Mouse (Mus musculus): ENCODE measurements around the gene Cyb5r4.
"Not testable (repeated sequence)": the region's sequence is repeated elsewhere in the genome, so short reads cannot be mapped to it uniquely, and the experiment has no call there.

Gene Cyb5r4

DNA sequence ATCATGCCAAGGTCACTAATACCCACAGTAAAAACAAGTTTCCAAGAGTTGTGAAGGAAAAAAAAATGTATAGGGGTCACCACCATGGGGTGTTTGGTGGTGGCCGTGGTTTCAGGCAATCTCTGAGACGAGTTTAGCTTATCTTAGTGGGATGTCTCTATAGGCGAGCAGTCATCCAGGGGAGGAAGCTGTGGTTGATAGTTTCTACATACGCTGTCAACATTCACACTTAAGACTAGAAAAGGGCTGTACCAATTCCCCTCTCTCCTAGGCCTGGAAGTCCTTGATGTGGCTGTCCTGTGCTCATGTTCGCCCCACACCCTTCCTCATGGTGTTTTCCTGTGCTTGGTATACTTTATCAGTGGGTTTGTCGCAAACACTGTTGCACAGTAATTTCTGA is 4.0 kb downstream of the Cyb5r4 start:
- DNase-seq (ENCODE audit: low spot score), result no peak

DNA sequence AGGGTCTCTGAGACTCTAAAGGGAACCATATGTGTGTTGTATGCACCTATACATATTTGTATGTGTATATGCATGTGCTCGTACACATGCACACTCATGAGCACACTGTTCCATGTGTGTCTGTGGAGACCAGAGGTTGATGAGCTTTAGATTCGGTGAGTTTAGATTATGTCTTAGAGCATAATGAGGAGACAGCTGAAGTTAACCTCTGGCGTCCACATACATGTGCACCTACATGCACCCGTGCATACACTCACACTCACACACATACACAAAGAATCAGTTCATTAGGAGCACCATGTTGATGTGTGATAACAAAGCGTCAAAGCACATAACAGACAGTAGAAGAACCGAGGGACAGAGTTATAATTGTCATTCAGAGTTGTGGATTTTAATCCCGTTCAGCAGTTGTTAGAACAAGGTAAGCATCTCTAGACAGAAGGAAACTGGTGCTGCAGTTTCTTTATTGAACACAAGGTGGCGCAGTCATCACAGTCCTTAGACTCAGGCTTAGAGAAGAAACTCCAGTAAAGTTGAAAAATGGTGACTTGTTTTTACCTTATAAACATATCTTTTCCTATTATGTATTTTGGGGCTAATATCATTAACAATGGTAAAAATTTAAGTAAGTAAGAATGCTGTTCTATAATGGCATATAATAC is 5.7 kb downstream of the Cyb5r4 start:
- peak; percentile 74 for DNase-seq (ENCODE audit: low spot score)

DNA sequence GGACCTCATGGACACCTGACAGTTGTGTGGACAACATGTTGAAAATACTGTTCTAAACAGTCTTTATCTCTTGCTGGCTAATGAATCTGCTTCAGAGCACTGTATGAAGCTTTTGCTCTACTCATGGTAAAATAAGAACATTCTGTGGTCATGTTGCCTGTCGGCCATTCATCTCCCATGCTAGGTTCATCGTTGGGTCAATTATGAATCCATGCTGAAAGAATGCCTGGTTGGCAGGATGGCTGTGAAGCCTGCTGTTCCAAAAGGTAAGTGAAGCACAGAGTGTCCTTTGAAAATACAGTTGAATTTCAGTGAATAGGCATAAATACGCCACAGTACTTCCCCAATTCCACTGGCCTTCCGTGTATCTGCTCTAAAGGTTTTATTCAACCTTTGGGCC is 10.4 kb downstream of the Cyb5r4 start:
- DNase-seq (ENCODE audit: low spot score), result no peak

DNA sequence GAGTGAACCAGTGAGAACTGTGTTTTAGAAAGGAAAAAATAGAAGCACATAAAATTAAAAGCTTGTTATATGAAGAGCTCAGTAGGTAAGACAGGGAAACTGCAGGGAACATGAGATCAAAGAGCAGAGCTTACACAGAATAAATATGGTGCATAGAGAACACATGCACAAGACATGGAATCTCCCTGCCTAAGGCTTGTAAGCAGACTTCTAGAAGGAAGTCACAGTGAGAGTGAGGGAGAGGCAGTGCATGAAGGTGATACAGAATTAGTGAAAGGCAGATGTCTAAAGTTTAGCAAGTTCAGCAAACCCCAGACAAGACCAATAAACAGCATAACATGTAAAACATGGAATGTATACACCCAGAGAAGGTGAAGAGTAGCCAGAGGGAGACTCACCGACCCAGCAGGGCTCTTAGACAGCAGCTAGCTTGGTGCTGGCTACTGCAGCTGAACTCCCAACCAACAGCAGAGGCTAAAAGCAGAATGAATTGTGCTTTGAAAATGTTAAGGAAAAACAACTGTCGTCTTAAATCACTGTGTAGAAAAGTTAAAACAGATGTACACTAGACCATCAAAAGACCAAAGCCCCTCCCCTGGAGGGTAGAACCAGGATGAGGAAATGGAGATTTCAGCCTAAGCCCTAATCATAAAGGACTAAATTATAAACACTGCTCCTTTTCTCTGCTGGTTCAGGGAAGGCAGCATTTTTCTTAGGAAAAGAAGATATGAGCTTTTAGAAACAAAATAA is 13.2 kb downstream of the Cyb5r4 start:
- DNase-seq (ENCODE audit: low spot score), result peak; percentile 19

DNA sequence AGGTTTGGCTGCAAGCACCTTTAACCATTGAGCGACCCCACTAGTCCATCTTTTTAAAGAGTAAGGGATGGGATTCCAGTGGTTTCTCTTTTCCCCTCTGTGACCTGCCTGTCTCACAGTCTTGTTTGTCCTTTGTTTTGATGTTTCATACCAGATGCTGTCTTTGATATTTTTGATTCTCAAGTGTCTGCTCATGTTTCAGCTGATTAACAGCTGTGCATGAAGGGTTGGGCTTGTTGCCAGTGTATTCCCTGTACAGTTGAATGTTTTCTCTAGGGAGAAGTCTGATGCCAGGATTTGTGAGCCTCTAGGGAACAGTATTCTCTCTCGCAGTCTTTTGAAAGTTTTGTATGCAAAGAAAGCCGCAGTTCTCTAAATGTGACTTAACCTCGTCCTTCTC is 27.6 kb downstream of the Cyb5r4 start:
- DNase-seq (ENCODE audit: low spot score), result no peak

DNA sequence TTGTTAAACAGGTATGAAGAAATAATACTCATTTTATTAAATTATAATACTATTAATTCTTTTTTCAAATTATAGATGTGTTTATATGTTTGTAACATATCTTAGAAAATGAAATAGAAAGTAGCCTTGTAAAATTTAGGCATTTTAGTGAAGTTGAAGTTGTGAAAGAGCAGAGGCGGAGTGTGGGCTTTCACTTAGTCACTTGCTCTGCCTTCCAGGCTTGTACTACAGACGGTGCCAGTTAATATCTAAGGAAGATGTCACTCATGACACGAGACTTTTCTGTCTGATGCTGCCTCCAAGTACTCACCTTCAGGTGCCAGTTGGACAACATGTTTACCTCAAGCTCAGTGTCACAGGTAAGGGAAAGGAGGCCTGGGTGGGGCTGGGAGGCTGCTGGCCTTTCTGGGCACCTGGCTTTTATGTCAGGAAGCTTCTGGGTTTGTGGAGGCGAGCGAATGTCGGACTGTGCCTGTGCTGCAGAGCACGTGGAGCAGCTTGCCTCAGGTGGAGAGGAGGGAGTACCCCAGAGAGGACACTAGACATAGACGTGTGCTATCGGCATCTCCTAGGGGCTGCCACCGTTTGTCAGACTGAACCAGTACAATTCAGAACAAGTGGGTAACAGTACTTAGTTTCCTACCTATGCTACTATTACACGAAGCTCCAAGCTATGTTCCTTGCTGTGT is 33.9 kb downstream of the Cyb5r4 start:
- no peak for DNase-seq (ENCODE audit: low spot score)

DNA sequence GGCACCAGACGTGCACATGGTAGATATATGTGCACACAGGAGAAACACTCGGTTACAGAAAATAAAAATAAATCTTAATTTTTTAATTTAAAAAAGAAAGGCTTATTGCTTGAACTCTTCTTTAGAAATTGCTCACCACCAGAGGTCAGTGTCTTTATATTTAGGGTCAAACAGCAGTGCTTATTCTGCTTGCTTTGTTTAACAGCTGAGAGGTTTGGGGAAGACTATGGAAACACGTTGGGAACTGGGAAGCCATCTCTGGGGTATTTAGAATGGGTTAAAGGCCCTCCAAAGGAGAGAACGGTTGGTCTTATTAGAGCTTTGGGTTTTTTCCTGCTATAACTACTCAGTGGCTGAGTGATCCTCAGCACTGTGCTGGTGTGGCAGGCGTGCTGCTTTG is 40.5 kb downstream of the Cyb5r4 start:
- DNase-seq (ENCODE audit: low spot score), result no peak

DNA sequence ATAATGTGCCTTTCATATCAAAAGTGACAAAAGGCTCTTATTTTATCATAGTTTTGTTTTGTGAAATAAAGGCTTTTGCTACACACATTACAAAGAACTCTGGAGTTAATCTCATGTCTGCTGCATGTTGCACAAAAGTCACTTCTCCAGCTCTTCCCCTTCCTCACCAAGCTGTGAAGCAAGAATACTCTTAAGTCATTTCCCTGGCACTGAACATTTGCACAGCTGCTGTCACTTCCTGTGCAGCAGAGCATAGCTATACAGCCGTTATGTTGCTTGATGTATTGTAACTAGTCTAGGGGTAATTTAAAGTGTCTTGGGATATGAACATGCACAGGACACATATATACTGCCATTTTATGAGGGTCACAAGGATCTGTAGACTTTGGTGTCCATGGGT is 46.3 kb downstream of the Cyb5r4 start:
- DNase-seq (ENCODE audit: low spot score), result no peak

DNA sequence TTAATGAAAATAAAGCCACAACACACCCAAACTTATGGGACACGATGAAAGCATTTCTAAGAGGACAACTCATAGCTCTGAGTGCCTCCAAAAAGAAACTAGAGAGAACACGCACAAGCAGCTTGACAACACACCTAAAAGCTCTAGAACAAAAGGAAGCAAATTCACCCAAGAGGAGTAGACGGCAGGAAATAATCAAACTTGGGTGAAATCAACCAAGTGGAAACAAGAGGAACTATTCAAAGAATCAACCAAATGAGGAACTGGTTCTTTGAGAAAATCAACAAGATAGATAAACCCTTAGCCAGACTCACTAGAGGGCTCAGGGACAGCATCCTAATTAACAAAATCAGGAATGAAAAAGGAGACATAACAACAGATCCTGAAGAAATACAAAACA is 49.8 kb downstream of the Cyb5r4 start:
- DNase-seq (ENCODE audit: low spot score), result not testable (repeated sequence)

DNA sequence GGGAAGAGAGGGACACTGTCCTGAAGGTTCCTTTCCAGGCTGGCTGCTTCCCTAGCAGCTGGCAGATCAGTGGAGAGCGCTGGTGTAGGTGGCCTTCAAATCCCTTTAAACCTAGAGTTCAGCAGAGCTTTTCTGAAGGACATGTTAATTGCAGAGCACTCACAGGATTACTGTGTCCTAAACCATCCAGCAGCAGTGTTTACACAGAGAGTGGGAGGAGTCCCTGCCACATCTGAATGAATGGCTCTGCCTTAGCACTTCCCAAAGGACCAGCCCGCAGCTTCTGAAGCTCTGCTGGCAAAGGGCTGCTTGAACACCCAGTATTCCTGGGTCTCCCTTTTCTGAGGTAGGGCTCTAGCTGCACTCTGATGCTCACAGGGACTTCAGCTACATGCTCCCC is 56.1 kb downstream of the Cyb5r4 start:
- DNase-seq (ENCODE audit: low spot score), result peak; percentile 58

DNA sequence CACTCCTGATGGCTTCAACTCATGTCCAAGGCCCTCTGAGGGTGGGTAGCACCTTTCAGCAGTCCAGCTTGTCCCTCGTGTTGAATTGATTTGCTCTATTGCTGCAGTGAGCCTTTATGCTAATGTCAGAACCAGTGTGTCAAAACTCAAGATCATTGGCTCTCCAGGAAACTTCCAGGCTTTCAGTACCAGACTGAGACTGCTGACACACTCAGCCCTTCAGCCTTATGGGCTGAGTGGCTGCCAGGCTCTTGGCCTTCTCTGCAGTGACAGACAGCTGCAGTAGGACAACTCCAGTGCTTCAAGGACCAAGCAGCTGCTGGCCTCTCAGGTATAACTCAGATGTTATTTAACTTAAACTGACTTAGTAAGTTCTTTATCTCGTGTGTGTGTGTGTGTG is 57.7 kb downstream of the Cyb5r4 start:
- DNase-seq (ENCODE audit: low spot score), result no peak

DNA sequence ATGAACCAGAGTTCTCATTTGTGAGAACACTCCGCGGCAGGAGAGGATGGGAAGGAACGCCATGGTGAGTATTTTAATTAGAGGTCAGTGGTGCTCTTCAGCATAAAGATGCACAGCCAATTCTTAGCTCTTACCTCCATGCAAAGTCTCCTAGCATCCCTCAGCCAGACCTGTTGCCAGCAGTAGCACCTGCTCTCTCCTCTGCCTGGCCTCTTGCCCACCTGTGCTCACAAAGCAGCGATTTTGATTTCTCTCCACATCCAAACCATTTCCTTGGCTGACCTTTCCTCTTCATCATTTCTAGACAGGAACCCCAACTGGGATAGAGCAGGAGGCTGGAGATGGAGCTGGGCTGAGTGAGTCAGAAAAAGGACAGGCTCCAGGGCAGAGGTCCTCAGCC is 65.2 kb downstream of the Cyb5r4 start:
- no peak for DNase-seq (ENCODE audit: low spot score)

DNA sequence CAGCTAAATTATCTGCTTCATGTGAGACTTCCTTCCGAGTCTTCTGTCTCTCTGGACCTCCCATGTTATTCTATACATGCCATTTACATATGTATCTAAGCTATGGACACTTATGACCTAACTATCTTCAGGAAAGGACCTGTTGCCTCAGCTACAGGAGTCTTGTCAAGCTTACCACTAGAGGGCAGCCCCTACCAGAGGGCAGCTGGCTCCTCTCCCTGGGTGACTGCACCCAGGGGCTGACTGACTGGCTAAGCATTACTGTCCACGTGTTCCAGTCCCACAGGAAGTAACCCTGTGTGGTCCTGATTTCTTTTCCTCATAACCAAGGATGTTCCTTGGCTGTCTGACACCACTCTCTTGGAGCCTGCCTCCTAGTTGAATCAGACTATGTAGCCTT is 76.2 kb downstream of the Cyb5r4 start:
- DNase-seq (ENCODE audit: low spot score), result peak; percentile 23

DNA sequence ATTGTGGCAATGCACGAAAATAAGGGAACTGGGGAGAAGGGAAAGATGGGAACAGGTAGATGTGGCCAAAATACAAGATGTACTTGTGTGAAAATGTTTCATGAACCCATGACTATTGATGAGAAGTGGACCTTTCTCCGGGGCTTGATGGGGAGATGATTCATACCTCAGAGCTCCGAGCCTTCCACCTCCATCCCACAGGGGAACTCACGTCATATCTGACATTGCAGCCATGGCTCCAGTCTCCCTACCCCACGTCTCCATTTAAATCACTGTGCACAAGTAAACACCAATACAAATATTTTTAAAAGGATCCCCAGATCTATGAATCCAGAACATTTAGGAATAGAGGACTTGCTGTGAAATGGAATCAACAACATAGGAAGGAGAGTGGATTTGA is 93.2 kb downstream of the Cyb5r4 start:
- no peak for DNase-seq (ENCODE audit: low spot score)

DNA sequence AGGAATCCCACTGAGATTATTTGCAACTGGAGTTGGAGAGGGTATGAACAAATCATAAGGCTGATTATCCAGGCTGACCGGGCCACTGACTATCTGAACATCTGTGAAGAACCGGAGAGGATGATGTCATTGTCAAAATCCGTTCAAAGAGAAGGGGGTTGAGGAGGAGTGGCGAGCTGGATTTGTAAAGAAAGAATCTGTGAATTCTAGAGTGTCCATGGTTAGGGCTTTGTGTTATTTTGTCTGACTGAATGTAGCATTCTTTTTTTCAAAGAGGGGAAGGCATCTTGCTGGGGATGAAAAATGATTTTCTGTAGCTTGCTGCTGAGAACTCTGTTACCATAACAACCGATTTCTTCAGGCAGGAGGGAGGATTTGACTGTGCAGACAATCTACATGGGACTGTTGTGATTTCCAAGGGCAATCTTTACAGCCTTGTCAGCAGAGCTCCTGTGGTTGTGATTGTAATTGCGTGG is 93.7 kb downstream of the Cyb5r4 start:
- DNase-seq (ENCODE audit: low spot score), result no peak

DNA sequence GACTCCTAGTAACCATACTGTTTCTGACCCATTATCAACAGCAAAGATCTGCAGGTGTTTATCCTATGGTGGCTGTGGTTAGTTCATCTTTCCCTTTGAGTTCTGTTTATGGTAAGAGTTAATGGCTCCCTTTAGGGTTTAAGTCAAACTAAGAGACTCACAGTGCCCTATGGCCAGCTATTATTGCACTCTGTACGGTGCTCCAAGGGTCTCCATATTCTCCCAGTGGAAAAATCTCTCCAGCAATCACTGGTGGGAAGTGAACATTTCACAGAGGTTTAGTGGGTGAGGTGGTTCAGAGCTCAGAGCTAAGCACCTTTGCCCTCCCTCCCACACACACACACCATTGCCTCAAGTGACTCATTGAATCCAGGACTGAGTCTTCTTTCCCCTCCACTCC is 94.2 kb downstream of the Cyb5r4 start:
- no peak for DNase-seq (ENCODE audit: low spot score)

DNA sequence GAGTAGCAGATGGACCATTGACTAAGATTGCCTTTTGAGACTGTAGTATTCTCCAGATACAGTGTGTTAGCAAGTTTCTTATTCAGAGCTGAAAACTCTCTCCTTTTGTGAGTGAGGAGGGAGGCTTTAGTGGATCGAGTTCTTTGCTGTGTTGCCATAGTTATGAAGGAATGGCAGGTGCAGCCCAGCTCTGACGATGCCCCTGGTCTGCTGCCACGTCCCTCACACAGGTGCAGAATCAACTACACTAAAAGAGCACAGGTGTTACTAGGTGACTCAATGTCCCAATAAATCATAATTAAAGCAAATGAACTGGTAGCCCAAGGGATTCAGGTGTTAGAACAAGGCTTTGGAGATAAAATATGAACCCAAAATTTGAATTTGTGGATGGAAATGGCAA is 97.2 kb downstream of the Cyb5r4 start:
- no peak for DNase-seq (ENCODE audit: low spot score)

DNA sequence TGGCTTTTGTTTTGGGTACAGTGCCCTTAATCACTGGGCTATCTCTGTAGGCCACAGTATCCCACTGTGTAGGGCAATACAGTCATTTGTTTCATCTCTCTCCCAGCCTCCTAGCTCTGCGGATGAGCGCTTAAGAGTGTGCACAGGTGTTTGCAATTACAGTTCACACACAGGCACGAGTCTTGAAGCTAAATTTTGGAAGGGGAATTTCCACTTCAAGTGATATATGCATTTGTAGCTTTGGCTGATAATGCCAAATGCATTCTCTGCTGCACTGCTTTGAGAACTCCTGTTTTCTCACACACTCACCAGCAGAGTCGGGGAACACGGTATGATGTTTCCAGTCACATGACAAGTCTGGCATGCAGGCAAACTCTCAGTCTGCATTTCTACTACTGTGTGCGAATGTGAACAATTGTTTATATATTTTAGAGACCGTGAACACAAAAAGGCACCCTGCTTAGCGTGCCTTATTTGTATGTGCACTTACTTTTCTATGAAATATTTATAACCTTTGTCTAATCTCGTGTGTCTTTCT is 100.2 kb downstream of the Cyb5r4 start:
- no peak for DNase-seq (ENCODE audit: low spot score)

DNA sequence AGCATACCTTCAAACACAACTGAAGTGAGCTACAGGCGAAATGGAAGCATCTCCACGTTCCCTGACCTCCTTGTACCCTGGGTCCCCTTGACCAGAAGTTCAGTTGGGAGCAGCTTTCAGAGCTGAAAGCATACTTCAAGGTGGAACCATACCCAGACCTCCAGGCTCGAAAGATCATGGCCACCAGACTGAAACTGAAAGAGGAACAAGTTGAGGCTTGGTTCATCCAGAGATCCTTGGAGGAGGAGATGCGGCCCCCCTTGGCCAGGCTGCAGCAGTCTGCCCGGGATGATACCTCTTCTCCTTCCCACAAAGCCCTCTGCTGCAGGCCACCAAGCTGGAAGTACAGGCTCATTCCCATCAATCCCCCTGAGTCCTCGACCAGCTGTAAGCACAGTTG is 105.2 kb downstream of the Cyb5r4 start:
- not testable (repeated sequence) for DNase-seq (ENCODE audit: low spot score)
